Mouse (Mus musculus): ENCODE data around the gene Gm21992. TPM values are rescaled to one million over a fixed set of nuclear protein-coding genes. Genes with fewer than 3 reads are reported as not detected.

Gm21992 gene
- polyA plus RNA-seq (2014; fragmentation: Illumina TruSeq; extraction: RNeasy Lipid Tissue Mini Kit (QIAGEN cat#74804); ENCODE audit: low read depth, low replicate concordance), result 7.9 TPM

DNA sequence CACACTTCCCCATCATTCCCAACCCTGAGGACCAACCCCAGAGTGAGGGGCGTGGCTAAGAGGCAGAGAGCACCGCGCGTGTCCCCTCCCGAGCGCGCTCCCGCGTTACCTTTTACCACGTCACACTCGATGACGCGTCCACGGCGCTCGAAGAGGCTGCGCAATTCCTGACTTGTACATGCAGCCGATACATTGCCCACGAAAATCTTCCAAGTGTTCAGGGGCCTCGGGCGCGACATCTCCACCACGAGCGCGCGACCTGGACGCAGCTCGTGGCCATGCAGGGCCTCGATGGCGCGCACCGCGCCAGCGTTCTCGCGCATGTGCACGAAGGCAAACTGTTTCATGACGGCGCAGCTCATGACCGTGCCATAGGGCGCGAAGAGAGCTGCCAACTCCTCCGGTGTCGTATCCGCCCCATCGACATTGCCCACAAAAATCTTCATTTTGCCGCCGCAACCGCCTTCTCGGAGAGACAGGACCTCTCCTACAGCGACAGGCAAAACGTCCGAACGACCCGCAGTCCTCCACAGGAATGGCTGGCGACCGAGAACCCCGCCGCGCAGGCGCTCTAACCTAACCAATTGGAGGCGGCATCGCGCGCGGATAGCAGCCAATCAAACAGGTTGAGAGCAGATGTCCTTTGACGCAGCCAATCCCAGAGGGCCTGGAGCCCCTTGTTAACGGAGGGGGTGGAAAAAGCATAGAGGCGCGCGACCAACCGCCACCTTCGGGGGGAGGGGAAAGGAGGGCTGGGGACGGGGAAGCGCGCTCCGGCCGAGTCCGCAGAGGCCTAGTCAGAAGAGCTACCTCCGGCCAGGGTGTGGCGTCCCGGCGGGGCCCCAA is at the start of gene Gm21992, which contains the start of gene Rbm14:
TSS of gene Gm21992 (minus strand) at position 550 of the 846 bp plus-strand sequence.
TSS of gene Rbm14 (minus strand) at position 572 of the 846 bp plus-strand sequence.

DNA sequence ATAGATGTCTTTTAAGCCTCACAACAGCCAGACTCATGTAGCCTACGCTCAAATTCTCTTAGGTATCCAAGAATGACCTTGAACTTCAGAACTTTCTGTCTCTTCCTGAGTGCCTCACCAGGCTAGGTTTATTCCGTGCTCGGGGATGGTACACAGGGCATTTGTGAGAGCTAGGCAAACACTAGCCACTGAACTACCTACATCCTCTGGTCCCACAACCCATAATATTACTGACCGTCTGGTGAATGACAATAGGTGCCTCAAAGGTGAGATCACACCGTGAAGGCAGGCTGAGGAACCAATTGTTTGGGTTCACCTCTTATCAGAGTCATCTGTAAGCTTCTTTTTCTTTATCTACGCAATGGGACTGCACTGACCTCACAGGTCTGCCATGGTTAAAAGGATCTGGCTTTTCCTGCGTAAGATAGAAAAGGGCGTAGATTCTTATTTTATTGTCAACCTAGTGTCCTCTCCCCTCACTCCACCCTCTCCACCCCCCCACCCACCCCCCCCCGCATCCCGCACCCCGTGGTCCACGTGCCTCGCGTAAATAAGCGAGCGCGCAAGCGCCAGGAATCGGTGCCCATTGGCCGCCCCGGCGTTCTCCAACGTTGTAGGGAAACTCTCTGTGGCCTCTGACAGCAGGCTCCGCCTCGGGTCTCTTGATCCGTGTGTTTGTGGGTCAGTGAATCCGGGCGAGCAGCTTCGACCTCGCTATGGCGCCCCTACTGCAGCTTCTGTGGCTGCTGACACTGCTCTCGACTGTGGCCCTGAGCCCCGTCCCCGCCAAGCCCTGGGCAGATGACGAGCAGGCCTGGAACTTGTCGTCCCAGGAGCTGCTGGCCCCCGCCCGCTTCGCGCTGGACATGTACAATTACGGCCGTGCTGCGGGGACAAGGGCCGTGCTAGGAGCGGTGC is 43.4 kb upstream of the Gm21992 start, which contains the start of gene Ctsf:
TSS of gene Ctsf (plus strand) at position 579 of the 918 bp plus-strand sequence.

DNA sequence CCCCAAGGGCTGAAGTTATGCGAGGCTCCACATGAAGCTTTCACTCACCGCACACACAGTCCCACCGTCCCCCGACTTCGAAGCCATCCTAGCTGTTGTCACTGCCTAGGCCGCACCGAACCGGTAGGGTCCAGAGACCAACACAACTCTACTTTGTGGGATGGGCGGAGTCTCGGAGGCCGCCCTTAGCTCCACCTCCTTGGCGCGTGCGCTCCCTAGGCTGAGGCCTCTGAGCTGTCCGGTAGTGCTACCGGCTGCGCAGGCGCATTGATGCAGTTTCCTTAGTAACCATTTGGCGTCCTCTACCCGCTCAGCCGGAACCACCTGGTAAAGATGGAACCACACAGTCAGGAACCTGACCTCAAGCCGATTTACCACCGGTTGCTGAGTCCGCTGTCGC is 27.7 kb upstream of the Gm21992 start, which contains the start of the genes Ccs and Ccdc87:
TSS of gene Ccs (minus strand) at position 184 of the 400 bp plus-strand sequence.
TSS of gene Ccdc87 (plus strand) at position 218 of the 400 bp plus-strand sequence.

DNA sequence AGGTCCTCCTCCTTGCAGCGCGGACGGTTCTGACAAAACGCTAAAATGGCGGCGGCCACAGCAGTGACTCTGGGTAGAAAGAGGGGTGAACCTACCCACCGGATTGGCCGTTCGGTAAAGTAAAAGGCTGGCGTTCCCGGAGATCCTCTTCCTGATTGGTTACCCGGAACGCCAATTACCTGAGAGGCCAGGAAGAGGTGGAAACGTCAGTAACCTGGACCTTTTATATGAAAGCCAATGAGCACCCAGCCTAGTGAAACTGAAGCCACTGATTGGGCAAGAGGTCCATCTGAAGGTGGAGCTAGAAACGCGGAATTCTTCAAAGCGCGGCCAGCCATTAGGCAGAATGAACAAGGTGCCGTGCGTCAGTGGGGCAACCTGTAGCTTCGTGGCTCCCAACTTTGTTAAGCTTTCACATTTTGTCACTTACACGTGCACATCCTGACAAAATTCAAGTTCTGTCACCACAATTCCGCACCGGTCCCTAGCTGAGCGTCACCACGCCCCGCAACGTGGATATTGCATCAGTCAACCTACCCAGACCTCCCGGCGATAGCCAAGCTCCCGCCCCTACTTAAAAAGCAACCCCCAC is 17.5 kb downstream of the Gm21992 start, which contains the start of gene Rbm4:
TSS of gene Rbm4 (minus strand) at position 71 of the 592 bp plus-strand sequence.

DNA sequence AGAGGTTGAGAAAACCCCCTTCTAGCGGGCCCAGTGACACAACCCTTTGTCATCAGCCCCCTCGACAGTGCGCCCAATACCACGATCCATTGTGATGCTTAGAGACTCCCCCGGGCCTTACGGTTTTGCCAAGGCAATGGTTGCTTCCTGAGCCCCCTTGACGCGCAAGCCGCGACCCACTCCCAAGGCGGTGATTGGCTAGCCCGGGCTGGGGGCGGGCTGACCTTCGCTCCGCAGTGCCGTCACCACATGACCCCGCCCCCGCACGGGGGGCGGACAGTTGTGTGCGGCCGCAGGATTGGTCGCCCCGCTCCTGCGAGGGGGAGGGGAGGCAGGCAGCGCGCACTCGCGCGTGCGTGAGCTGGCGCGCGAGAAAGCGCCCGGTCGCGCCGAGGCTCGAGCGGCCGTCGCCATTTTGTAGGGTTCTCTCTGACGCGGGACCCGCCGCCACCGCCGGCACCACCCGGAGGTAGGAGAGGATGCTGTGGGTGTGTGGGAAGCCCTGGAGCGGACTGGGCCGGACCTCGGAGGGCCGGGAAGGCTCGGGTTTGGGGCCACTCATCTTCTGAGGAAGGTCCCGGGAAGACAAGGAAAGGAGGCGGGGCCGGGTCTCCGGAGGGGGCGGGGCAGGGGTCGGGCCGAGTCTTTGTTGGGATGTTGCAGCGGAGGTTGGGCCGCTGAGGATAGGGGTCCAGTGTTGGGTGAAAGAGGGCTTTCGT is 55.1 kb downstream of the Gm21992 start, which contains the start of gene Rbm4b:
TSS of gene Rbm4b (plus strand) at position 305 of the 719 bp plus-strand sequence.

DNA sequence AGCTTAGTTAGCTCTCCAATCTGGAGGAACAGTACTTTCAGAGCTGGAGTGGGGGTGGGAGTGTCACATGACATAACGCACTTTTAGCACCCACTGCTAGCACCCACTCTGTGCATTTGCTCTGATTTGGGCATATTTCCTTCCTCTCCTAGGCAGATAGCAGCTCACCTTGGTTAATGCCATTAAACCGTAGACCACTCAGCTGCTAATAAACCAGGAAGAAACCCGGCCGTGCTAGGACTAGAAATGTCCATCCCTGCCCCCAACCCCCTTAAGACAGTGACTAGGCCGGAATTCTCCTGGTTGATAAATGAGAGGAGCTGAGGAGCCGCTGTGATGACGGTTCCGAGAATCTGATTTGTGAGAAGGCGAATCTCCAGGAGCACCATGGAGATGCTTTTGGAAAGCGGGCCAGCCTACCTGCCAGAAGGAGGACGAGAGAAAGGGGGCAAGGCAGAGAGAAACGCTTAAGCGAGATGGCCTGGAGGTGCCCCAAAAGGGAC is 100.3 kb downstream of the Gm21992 start, which contains the start of gene Sptbn2:
TSS of gene Sptbn2 (plus strand) at position 70 of the 503 bp plus-strand sequence.

DNA sequence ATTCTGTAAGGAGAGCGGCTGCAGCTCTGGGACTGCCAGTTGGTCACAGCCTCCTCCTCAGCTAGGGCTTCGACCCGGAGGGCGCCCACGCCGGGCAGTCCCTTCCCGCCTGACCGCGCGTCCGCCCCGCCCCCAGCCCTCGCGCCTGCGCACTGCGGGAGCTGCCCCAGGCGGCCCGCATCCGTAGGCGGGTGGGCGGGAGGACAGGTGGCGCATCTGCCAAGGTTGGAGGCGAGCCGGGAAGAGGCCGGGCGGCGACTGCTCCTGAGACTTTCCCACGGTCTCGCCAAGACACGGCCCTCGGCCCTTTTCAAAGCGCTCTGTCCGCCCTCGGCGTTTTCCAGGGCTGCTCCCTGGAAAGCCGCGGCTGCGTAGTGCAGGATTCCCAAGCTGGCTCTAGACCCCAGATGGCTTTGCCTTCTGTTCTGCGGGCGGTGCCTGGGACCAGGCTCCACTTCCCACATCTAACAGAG is 113.2 kb downstream of the Gm21992 start, which contains the start of gene Gm960:
TSS of gene Gm960 (minus strand) at position 464 of the 473 bp plus-strand sequence.

Other genes with a start within 250 kb of the Gm21992 start
- gene Lrfn4, start 195.9 kb downstream of the Gm21992 start, polyA plus RNA-seq (2014; fragmentation: Illumina TruSeq; extraction: RNeasy Lipid Tissue Mini Kit (QIAGEN cat#74804); ENCODE audit: low read depth, low replicate concordance), result 6.9 TPM
- 27.8 TPM for gene Rce1, start 186.0 kb downstream of the Gm21992 start, polyA plus RNA-seq (2014; fragmentation: Illumina TruSeq; extraction: RNeasy Lipid Tissue Mini Kit (QIAGEN cat#74804); ENCODE audit: low read depth, low replicate concordance)
- gene Gm960, start 112.9 kb downstream of the Gm21992 start, polyA plus RNA-seq (2014; fragmentation: Illumina TruSeq; extraction: RNeasy Lipid Tissue Mini Kit (QIAGEN cat#74804); ENCODE audit: low read depth, low replicate concordance), result 1.4 TPM
- gene Sptbn2, start 100.4 kb downstream of the Gm21992 start, polyA plus RNA-seq (2014; fragmentation: Illumina TruSeq; extraction: RNeasy Lipid Tissue Mini Kit (QIAGEN cat#74804); ENCODE audit: low read depth, low replicate concordance), result 5.0 TPM
- gene Rbm4b, start 55.1 kb downstream of the Gm21992 start, polyA plus RNA-seq (2014; fragmentation: Illumina TruSeq; extraction: RNeasy Lipid Tissue Mini Kit (QIAGEN cat#74804); ENCODE audit: low read depth, low replicate concordance), result 17.2 TPM
- gene Rbm4, start 17.7 kb downstream of the Gm21992 start, polyA plus RNA-seq (2014; fragmentation: Illumina TruSeq; extraction: RNeasy Lipid Tissue Mini Kit (QIAGEN cat#74804); ENCODE audit: low read depth, low replicate concordance), result 20.7 TPM
- 16.7 TPM for gene Rbm14, start within 50 bp of the Gm21992 start, polyA plus RNA-seq (2014; fragmentation: Illumina TruSeq; extraction: RNeasy Lipid Tissue Mini Kit (QIAGEN cat#74804); ENCODE audit: low read depth, low replicate concordance)
- gene Ccs, start 27.7 kb upstream of the Gm21992 start, polyA plus RNA-seq (2014; fragmentation: Illumina TruSeq; extraction: RNeasy Lipid Tissue Mini Kit (QIAGEN cat#74804); ENCODE audit: low read depth, low replicate concordance), result 62.9 TPM
- 1.0 TPM for gene Ccdc87, start 27.8 kb upstream of the Gm21992 start, polyA plus RNA-seq (2014; fragmentation: Illumina TruSeq; extraction: RNeasy Lipid Tissue Mini Kit (QIAGEN cat#74804); ENCODE audit: low read depth, low replicate concordance)
- 65.6 TPM for gene Ctsf, start 43.5 kb upstream of the Gm21992 start, polyA plus RNA-seq (2014; fragmentation: Illumina TruSeq; extraction: RNeasy Lipid Tissue Mini Kit (QIAGEN cat#74804); ENCODE audit: low read depth, low replicate concordance)
- 3.4 TPM for gene Actn3, start 66.3 kb upstream of the Gm21992 start, polyA plus RNA-seq (2014; fragmentation: Illumina TruSeq; extraction: RNeasy Lipid Tissue Mini Kit (QIAGEN cat#74804); ENCODE audit: low read depth, low replicate concordance)
- 18.4 TPM for gene Zdhhc24, start 67.1 kb upstream of the Gm21992 start, polyA plus RNA-seq (2014; fragmentation: Illumina TruSeq; extraction: RNeasy Lipid Tissue Mini Kit (QIAGEN cat#74804); ENCODE audit: low read depth, low replicate concordance)
- 5.7 TPM for gene Bbs1, start 95.0 kb upstream of the Gm21992 start, polyA plus RNA-seq (2014; fragmentation: Illumina TruSeq; extraction: RNeasy Lipid Tissue Mini Kit (QIAGEN cat#74804); ENCODE audit: low read depth, low replicate concordance)
- 43.1 TPM for gene Dpp3, start 116.7 kb upstream of the Gm21992 start, polyA plus RNA-seq (2014; fragmentation: Illumina TruSeq; extraction: RNeasy Lipid Tissue Mini Kit (QIAGEN cat#74804); ENCODE audit: low read depth, low replicate concordance)
- 3.9 TPM for gene Peli3, start 131.5 kb upstream of the Gm21992 start, polyA plus RNA-seq (2014; fragmentation: Illumina TruSeq; extraction: RNeasy Lipid Tissue Mini Kit (QIAGEN cat#74804); ENCODE audit: low read depth, low replicate concordance)
- gene Mrpl11, start 150.5 kb upstream of the Gm21992 start, polyA plus RNA-seq (2014; fragmentation: Illumina TruSeq; extraction: RNeasy Lipid Tissue Mini Kit (QIAGEN cat#74804); ENCODE audit: low read depth, low replicate concordance), result 77.2 TPM
- gene Npas4, start 178.7 kb upstream of the Gm21992 start, polyA plus RNA-seq (2014; fragmentation: Illumina TruSeq; extraction: RNeasy Lipid Tissue Mini Kit (QIAGEN cat#74804); ENCODE audit: low read depth, low replicate concordance), result 0.83 TPM
- gene Slc29a2, start 212.2 kb upstream of the Gm21992 start, polyA plus RNA-seq (2014; fragmentation: Illumina TruSeq; extraction: RNeasy Lipid Tissue Mini Kit (QIAGEN cat#74804); ENCODE audit: low read depth, low replicate concordance), result 1.8 TPM
- gene B4gat1, start 227.2 kb upstream of the Gm21992 start, polyA plus RNA-seq (2014; fragmentation: Illumina TruSeq; extraction: RNeasy Lipid Tissue Mini Kit (QIAGEN cat#74804); ENCODE audit: low read depth, low replicate concordance), result 20.8 TPM
- gene AC124502.3, start 227.3 kb upstream of the Gm21992 start, polyA plus RNA-seq (2014; fragmentation: Illumina TruSeq; extraction: RNeasy Lipid Tissue Mini Kit (QIAGEN cat#74804); ENCODE audit: low read depth, low replicate concordance), result 1.9 TPM
- 34.8 TPM for gene Brms1, start 229.7 kb upstream of the Gm21992 start, polyA plus RNA-seq (2014; fragmentation: Illumina TruSeq; extraction: RNeasy Lipid Tissue Mini Kit (QIAGEN cat#74804); ENCODE audit: low read depth, low replicate concordance)
- 3.6 TPM for gene Rin1, start 238.9 kb upstream of the Gm21992 start, polyA plus RNA-seq (2014; fragmentation: Illumina TruSeq; extraction: RNeasy Lipid Tissue Mini Kit (QIAGEN cat#74804); ENCODE audit: low read depth, low replicate concordance)